Mouse (Mus musculus) liver, embryonic 14.5 days (tissue): Measurements from ENCODE around the gene Klhl20. TPM values are rescaled to one million over a fixed set of nuclear protein-coding genes. Genes with fewer than 3 reads are reported as not detected.
"Not testable (repeated sequence)": the region's sequence is repeated elsewhere in the genome, so short reads cannot be mapped to it uniquely, and the experiment has no call there.

Experiments
- ATAC-seq: fragments of 200-750 bp; cut with Nextera tagmentation; 2 replicates; pipeline ENCODE4 v1.8.0; 2017; ENCODE audit warnings: moderate number of reproducible peaks, mild to moderate bottlenecking, moderate library complexity; ENCODE audit not compliant: insufficient read depth
- DNase-seq, 3 experiments: peaks; one replicate each; pipeline ENCODE4 v3.0.0-alpha.2; 2012 to 2013; ENCODE audit warnings: low read depth in 3 of 3, low spot score in 3 of 3
- H3K27ac ChIP-seq: fragments of 300-500 bp; sonication (generic); 2 replicates; pipeline ENCODE4 v1.5.1; 2014; ENCODE audit warnings: moderate library complexity, mild to moderate bottlenecking, control low read depth, inconsistent platforms
- H3K27me3 ChIP-seq: fragments of 300-500 bp; sonication (generic); 2 replicates; pipeline ENCODE4 v1.6.1; 2014; ENCODE audit warnings: mild to moderate bottlenecking, low read length, moderate library complexity; ENCODE audit not compliant: control insufficient read depth, insufficient read depth
- H3K36me3 ChIP-seq: fragments of 300-500 bp; sonication (generic); replicated peaks from 2 replicates; pipeline ENCODE4 v1.6.1; 2014; ENCODE audit warnings: low read depth; ENCODE audit not compliant: control insufficient read depth, insufficient read depth
- H3K4me1 ChIP-seq, 2 experiments: fragments of 200-500 bp in 1 of 2; fragments of 300-500 bp in 1 of 2; sonication (generic) in 1 of 2; replicated peaks; 2 replicates each; pipeline ENCODE4 v1.6.1; 2012 to 2014; ENCODE audit warnings: antibody characterized with exemption in 1 of 2, inconsistent platforms in 1 of 2, low read length in 1 of 2; ENCODE audit not compliant: control insufficient read depth in 2 of 2, insufficient read depth in 2 of 2
- H3K4me2 ChIP-seq: fragments of 300-500 bp; sonication (generic); 2 replicates; pipeline ENCODE4 v1.6.1; 2014; ENCODE audit warnings: low read depth, mild to moderate bottlenecking, control low read depth, moderate library complexity
- H3K4me3 ChIP-seq, 2 experiments: fragments of 200-500 bp in 1 of 2; fragments of 300-500 bp in 1 of 2; sonication (generic) in 1 of 2; 2 replicates each; pipeline ENCODE4 v1.5.1; 2012 to 2014; ENCODE audit warnings: low read depth in 2 of 2, low read length in 2 of 2, mild to moderate bottlenecking in 2 of 2, control low read depth in 1 of 2, inconsistent platforms in 1 of 2, moderate library complexity in 1 of 2; ENCODE audit not compliant: insufficient read depth in 1 of 2
- H3K9ac ChIP-seq: fragments of 300-500 bp; sonication (generic); replicated peaks from 2 replicates; pipeline ENCODE4 v1.6.1; 2014; ENCODE audit warnings: mild to moderate bottlenecking, control low read depth, moderate library complexity
- H3K9me3 ChIP-seq: fragments of 300-500 bp; sonication (generic); 2 replicates; pipeline ENCODE4 v1.6.1; 2016; ENCODE audit warnings: low read length, mixed read lengths; ENCODE audit not compliant: control insufficient read depth
- CTCF ChIP-seq: IDR thresholded peaks from 2 replicates; pipeline ENCODE4 v1.5.1; 2016; ENCODE audit warnings: antibody characterized with exemption, low read depth, control low read depth
- EP300 ChIP-seq: IDR thresholded peaks from 2 replicates; pipeline ENCODE4 v1.6.1; 2016; ENCODE audit warnings: antibody characterized with exemption, low read depth
- WGBS: fragments of 180-500 bp; shearing (Covaris S2); extraction: QIAGEN DNeasy Blood & Tissue Kit; methylation state at CpG from one replicate; pipeline ENCODE4 v1.1.7; 2014; ENCODE audit not compliant: insufficient replicate concordance; 5-methylcytosine and 5-hydroxymethylcytosine counted together
- polyA plus RNA-seq, 2 experiments: library from polyadenylated mRNA; depleted of rRNA in 1 of 2; stranded (reverse) in 1 of 2; unstranded in 1 of 2; fragments of >200 nt; fragmentation: Nextera tagmentation in 1 of 2; extraction: Ambion mirVana in 1 of 2; gene quantifications; 2 replicates each; pipeline versions ENCODE4 v1.2.1 to v1.2.3; 2012 to 2014

Gene Klhl20
- polyA plus RNA-seq, 2 experiments, result 4.6 to 5.1 TPM

GRCm38 (mm10) chr1:161156546-161156945 is 25.2 kb upstream of the Klhl20 start:
- no peaks in the 10 kb centered on the region for H3K36me3 ChIP-seq
- no peak overlapping the region for H3K9ac ChIP-seq
- TF ChIP-seq CTCF (no peak), EP300 (no peak)
- WGBS, result 75% methylated on average over 10 of the region's 10 CpGs
- no peak overlapping the region for H3K4me3 ChIP-seq
- no peaks in the 10 kb centered on the region for H3K9me3 ChIP-seq
- H3K27me3 ChIP-seq, result no peaks in the 10 kb centered on the region
- DNase-seq (no peak), ATAC-seq (no peak)
- H3K4me2 ChIP-seq, result no peak overlapping the region
- no peaks in the 10 kb centered on the region; a peak in 1 of 4 replicates for H3K4me1 ChIP-seq
- no peak overlapping the region for H3K27ac ChIP-seq

DNA sequence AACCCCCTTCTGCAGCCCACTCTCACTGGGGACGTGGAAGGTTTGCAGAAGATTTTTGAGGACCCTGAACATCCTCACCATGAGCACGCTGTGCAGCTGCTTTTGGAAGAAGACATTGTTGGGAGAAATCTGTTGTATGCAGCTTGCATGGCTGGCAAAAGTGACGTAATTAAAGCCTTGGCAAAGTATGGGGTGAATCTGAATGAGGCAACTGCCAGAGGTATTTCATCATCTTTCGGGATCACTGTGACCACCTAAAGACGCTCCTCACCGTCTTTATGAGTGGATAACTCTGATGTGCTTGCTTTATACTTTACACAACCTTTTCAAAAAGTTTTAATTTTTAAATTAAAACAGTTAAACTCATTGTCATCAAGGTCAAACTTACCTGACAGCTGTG is 19.8 kb upstream of the Klhl20 start:
- DNase-seq (no peak), ATAC-seq (no peak)
- H3K27me3 ChIP-seq, result no peaks in the 10 kb centered on the region
- H3K4me1 ChIP-seq, result no peaks in the 10 kb centered on the region; a peak in 1 of 4 replicates
- no peaks in the 10 kb centered on the region for H3K36me3 ChIP-seq
- no peak overlapping the region for H3K27ac ChIP-seq
- TF ChIP-seq CTCF (no peak), EP300 (no peak)
- 50% methylated on average over 6 of the region's 6 CpGs for WGBS
- H3K9ac ChIP-seq, result no peak overlapping the region
- H3K9me3 ChIP-seq, result no peaks in the 10 kb centered on the region
- no peak overlapping the region for H3K4me2 ChIP-seq
- H3K4me3 ChIP-seq, result no peak overlapping the region

DNA sequence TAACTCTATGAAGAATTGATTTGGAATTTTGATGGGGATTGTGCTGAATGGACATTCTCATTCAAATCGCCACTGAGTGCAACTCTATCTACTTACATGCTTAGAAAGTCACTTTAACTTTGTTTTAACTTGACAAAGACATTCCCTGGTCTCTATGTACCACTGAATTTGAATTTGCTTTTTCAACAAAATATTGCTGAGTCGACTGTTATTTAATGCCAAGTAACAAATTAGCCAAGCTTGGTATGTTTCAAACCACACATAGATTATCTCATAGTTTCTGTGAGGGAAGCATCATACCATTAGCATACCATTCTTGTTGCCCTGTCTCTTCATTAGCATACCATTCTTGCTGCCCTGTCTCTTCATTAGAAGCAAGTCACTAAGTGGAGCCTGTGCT is 16.6 kb upstream of the Klhl20 start:
- no peak for DNase-seq
- Histone ChIP-seq H3K9me3 (no peaks in the 10 kb centered on the region), H3K9ac (no peak overlapping the region), H3K4me2 (no peak overlapping the region), H3K27ac (no peak overlapping the region), H3K27me3 (no peaks in the 10 kb centered on the region), H3K4me3 (no peak overlapping the region), H3K36me3 (no peaks in the 10 kb centered on the region), H3K4me1 (no peaks in the 10 kb centered on the region; a peak in 1 of 4 replicates)
- 44% methylated on average over 2 of the region's 2 CpGs for WGBS
- no peak for ATAC-seq
- no peak for TF ChIP-seq EP300
- no peak for TF ChIP-seq CTCF

- not testable (repeated sequence) for DNase-seq, H3K36me3 ChIP-seq, H3K9me3 ChIP-seq, H3K27ac ChIP-seq, H3K27me3 ChIP-seq, ATAC-seq, H3K4me1 ChIP-seq, H3K4me3 ChIP-seq, H3K9ac ChIP-seq, H3K4me2 ChIP-seq
- WGBS, result 56% methylated on average over 8 of the region's 8 CpGs
Measured at GRCm38 (mm10) chr1:161145611-161146010, 14.3 kb upstream of the Klhl20 start.

DNA sequence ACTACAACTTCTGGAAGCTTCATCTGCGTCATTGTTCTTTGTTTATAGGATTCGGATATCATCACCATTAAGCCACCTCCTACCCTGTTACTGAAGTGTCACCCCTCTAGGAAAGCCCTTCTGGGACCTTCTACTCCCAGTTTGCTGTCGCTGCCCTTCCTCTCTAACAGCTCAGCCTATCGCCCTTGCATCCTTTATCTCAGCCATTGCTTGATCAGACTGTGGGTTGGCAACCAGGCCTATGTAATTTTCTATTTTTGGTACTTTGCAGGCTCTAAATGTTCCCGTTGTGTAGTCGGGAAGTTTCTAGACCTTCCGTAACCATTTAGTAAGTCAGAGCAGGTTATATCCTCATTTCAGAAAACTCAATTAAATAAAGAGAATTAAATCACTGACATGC is 11.9 kb upstream of the Klhl20 start:
- no peaks in the 10 kb centered on the region for H3K9me3 ChIP-seq
- DNase-seq, result no peak
- H3K4me2 ChIP-seq, result no peak overlapping the region

More for the DNA sequence above, 11.9 kb upstream of the Klhl20 start:
- no peak for TF ChIP-seq EP300
- TF ChIP-seq CTCF, result no peak
- H3K9ac ChIP-seq, result no peak overlapping the region
- H3K27ac ChIP-seq, result no peak overlapping the region
- no peaks in the 10 kb centered on the region for H3K4me1 ChIP-seq
- no peaks in the 10 kb centered on the region for H3K36me3 ChIP-seq
- no peak for ATAC-seq
- WGBS, result 71% methylated on average over 7 of the region's 7 CpGs
- H3K4me3 ChIP-seq, result no peak overlapping the region
- H3K27me3 ChIP-seq, result peaks cover 4% of the 10 kb centered on the region; the same call in 1 of the 2 replicates
